Mouse (Mus musculus) cerebellum, adult (tissue): Measurements from ENCODE around the gene Prss36.
A peak's percentile ranks its signal among the peaks of the same experiment; 100 is the strongest.

ENCODE experiments used
- ATAC-seq: cut with Nextera tagmentation; 2 replicates; pipeline ENCODE4 v1.9.2; 2017; ENCODE audit warnings: mild to moderate bottlenecking, moderate library complexity, mixed read lengths; ENCODE audit not compliant: insufficient number of reproducible peaks, low FRiP score, low TSS enrichment

Gene Prss36

GRCm38 (mm10) chr7:127935028-127935722, 11.3 kb downstream of the Prss36 start:
- ATAC-seq = peak; percentile 94

- ATAC-seq = no peak
Observed at GRCm38 (mm10) chr7:127934075-127934474, 12.4 kb downstream of the Prss36 start.

- no peak for ATAC-seq
Observed at GRCm38 (mm10) chr7:127932273-127933031, 14.1 kb downstream of the Prss36 start.

- no peak for ATAC-seq
Observed at GRCm38 (mm10) chr7:127931351-127932135, 15.0 kb downstream of the Prss36 start.

- no peak for ATAC-seq
Observed at GRCm38 (mm10) chr7:127930636-127931035, 15.9 kb downstream of the Prss36 start.

- no peak for ATAC-seq
Observed at GRCm38 (mm10) chr7:127929923-127930322, 16.6 kb downstream of the Prss36 start, which contains the start of gene Prss8. TSS of gene Prss8 (minus strand) at chr7:127930104.

- no peak for ATAC-seq
Observed at GRCm38 (mm10) chr7:127928596-127928995, 17.9 kb downstream of the Prss36 start.

- ATAC-seq = no peak
Observed at GRCm38 (mm10) chr7:127927726-127928125, 18.8 kb downstream of the Prss36 start.

GRCm38 (mm10) chr7:127926846-127927245, 19.7 kb downstream of the Prss36 start:
- no peak for ATAC-seq

GRCm38 (mm10) chr7:127926066-127926465, 20.5 kb downstream of the Prss36 start:
- ATAC-seq = no peak

- ATAC-seq = no peak
Observed at GRCm38 (mm10) chr7:127925252-127925651, 21.3 kb downstream of the Prss36 start.

GRCm38 (mm10) chr7:127923714-127924113, 22.8 kb downstream of the Prss36 start:
- no peak for ATAC-seq

- ATAC-seq = no peak
Observed at GRCm38 (mm10) chr7:127922451-127923275, 23.9 kb downstream of the Prss36 start.

GRCm38 (mm10) chr7:127921516-127921915, 25.0 kb downstream of the Prss36 start:
- no peak for ATAC-seq

GRCm38 (mm10) chr7:127919290-127919689, 27.2 kb downstream of the Prss36 start:
- ATAC-seq = no peak

- no peak for ATAC-seq
Observed at GRCm38 (mm10) chr7:127918203-127918602, 28.3 kb downstream of the Prss36 start.

GRCm38 (mm10) chr7:127915293-127915692, 31.2 kb downstream of the Prss36 start:
- no peak for ATAC-seq

GRCm38 (mm10) chr7:127912938-127913337, 33.6 kb downstream of the Prss36 start:
- ATAC-seq = no peak

GRCm38 (mm10) chr7:127912190-127912871, 34.2 kb downstream of the Prss36 start, which contains the start of gene Kat8:
TSS of gene Kat8 (plus strand) at chr7:127912516.
- peak; percentile 88 for ATAC-seq
